Mouse (Mus musculus): ENCODE results near the gene Cend1. TPM values are rescaled to one million over a fixed set of nuclear protein-coding genes. Genes with fewer than 3 reads are reported as not detected.

Cend1 gene
- polyA plus RNA-seq, 1 experiment from 2014 or later, result 111 TPM

- H3K4me2 ChIP-seq, result peak overlapping the region; percentile 95
- H3K9me3 ChIP-seq, result no peaks in the 10 kb centered on the region
- peaks cover 17% of the 10 kb centered on the region for H3K4me1 ChIP-seq (replicated peaks)
- H3K9ac ChIP-seq, result peak overlapping the region; percentile 80
- 30% methylated on average over 9 of the region's 9 CpGs for WGBS
- peaks cover 17% of the 10 kb centered on the region for H3K27me3 ChIP-seq
- peaks cover 16% of the 10 kb centered on the region for H3K36me3 ChIP-seq
- peak overlapping the region; percentile 71 for H3K4me3 ChIP-seq
- ATAC-seq (ENCODE audit: low read depth), result no peak; the same call in 1 of the 2 replicates
- peak overlapping the region; percentile 87 for H3K27ac ChIP-seq (replicated peaks)
Observed at GRCm38 (mm10) chr7:141392552-141393222, 36.6 kb downstream of the Cend1 start.

- peak within 1 kb of the TSS; percentile 80 for H3K9ac ChIP-seq
- H3K4me1 ChIP-seq (replicated peaks), result peaks cover 17% of the 10 kb centered on the region
- H3K27me3 ChIP-seq, result peaks cover 17% of the 10 kb centered on the region
- peak within 1 kb of the TSS; percentile 95 for H3K4me2 ChIP-seq
- H3K27ac ChIP-seq (replicated peaks), result peak within 1 kb of the TSS; percentile 87
- H3K4me3 ChIP-seq, result peak within 1 kb of the TSS; percentile 71
- WGBS, result under 1% methylated on average over 57 of the region's 57 CpGs
- H3K36me3 ChIP-seq, result peaks cover 11% of the 10 kb centered on the region
- peak; percentile 92 for ATAC-seq (ENCODE audit: low read depth)
- no peaks in the 10 kb centered on the region for H3K9me3 ChIP-seq
Observed at GRCm38 (mm10) chr7:141391625-141392551, 37.4 kb downstream of the Cend1 start, which contains the start of gene Taldo1. Gene Taldo1, plus strand, starts transcription at chr7:141392199.

GRCm38 (mm10) chr7:141390326-141391259, 38.7 kb downstream of the Cend1 start:
- ATAC-seq (ENCODE audit: low read depth), result no peak
- H3K4me2 ChIP-seq, result peak overlapping the region; percentile 95

GRCm38 (mm10) chr7:141388487-141389109, 40.7 kb downstream of the Cend1 start:
- no peaks in the 10 kb centered on the region for H3K36me3 ChIP-seq
- no peak overlapping the region for H3K9ac ChIP-seq
- no peak overlapping the region for H3K4me2 ChIP-seq
- WGBS, result 30% methylated on average over 3 of the region's 3 CpGs
- no peak for ATAC-seq (ENCODE audit: low read depth)
- no peak overlapping the region for H3K27ac ChIP-seq (replicated peaks)
- no peaks in the 10 kb centered on the region for H3K9me3 ChIP-seq
- peaks cover 17% of the 10 kb centered on the region for H3K4me1 ChIP-seq (replicated peaks)
- H3K4me3 ChIP-seq, result no peak overlapping the region
- peaks cover 17% of the 10 kb centered on the region for H3K27me3 ChIP-seq

More at GRCm38 (mm10) chr7:141390326-141391259, 38.7 kb downstream of the Cend1 start:
- Histone ChIP-seq H3K36me3 (no peaks in the 10 kb centered on the region), H3K27ac (replicated peaks) (no peak overlapping the region), H3K9me3 (no peaks in the 10 kb centered on the region), H3K4me1 (replicated peaks) (peaks cover 17% of the 10 kb centered on the region), H3K4me3 (no peak overlapping the region), H3K27me3 (peaks cover 17% of the 10 kb centered on the region), H3K9ac (no peak overlapping the region)
- 57% methylated on average over 9 of the region's 9 CpGs for WGBS

- Histone ChIP-seq H3K4me2 (no peak overlapping the region), H3K27ac (replicated peaks) (no peak overlapping the region), H3K4me3 (no peak overlapping the region), H3K27me3 (peaks cover 21% of the 10 kb centered on the region), H3K9me3 (no peaks in the 10 kb centered on the region), H3K36me3 (no peaks in the 10 kb centered on the region), H3K4me1 (replicated peaks) (peaks cover 13% of the 10 kb centered on the region), H3K9ac (no peak overlapping the region)
- no peak for ATAC-seq (ENCODE audit: low read depth)
- 57% methylated on average over 2 of the region's 2 CpGs for WGBS
Observed at GRCm38 (mm10) chr7:141387807-141388486, 41.3 kb downstream of the Cend1 start.

DNA sequence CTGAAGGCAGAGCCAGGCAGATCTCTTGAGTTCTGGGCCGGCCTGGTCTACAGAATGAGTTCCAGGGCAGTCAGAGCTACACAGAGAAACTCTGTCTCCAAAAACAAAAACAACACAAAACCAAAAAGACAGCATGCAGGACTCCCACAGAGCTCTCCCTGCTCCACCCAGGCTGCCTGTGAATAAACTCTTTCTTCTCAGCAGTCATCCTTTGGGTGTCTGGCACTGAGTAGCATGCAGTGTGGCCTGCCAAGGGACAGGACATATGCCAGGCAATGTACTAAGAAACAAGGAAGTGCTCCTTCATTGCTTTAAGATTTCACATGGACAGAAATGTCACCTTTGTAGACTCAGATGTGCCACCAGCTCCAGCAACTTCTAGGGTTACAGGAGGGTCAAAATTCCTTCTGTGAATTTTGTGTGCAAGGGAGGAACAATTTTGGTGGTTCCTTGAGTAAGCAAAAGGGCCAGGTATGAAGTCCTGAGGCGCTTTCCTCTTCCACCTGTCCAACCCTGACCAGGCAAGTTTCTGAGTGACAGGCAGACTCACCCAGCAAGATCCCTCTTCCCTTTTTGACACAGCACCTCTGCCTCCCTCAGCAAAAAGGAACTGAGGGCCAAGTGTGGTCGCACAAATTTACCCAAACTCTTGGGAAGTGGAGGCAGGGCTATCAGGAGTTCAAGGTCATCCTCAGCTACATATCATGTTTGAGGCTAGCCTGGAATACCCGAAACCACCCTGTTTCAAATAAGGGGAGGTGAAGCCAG, 48.0 kb downstream of the Cend1 start:
- 88% methylated on average over 4 of the region's 4 CpGs for WGBS
- Histone ChIP-seq H3K4me3 (no peak overlapping the region), H3K36me3 (no peaks in the 10 kb centered on the region), H3K4me2 (no peak overlapping the region), H3K27me3 (peaks cover 4% of the 10 kb centered on the region; the same call in 1 of the 2 replicates), H3K9ac (no peak overlapping the region), H3K4me1 (replicated peaks) (no peaks in the 10 kb centered on the region), H3K9me3 (no peaks in the 10 kb centered on the region), H3K27ac (replicated peaks) (no peak overlapping the region)
- no peak for ATAC-seq (ENCODE audit: low read depth)

- H3K4me2 ChIP-seq, result no peak overlapping the region
- no peak for ATAC-seq (ENCODE audit: low read depth)
- no peaks in the 10 kb centered on the region for H3K4me1 ChIP-seq (replicated peaks)
- H3K36me3 ChIP-seq, result no peaks in the 10 kb centered on the region
- peaks cover 4% of the 10 kb centered on the region; the same call in 1 of the 2 replicates for H3K27me3 ChIP-seq
- H3K27ac ChIP-seq (replicated peaks), result no peak overlapping the region
- no peaks in the 10 kb centered on the region for H3K9me3 ChIP-seq
- H3K9ac ChIP-seq, result no peak overlapping the region
- H3K4me3 ChIP-seq, result no peak overlapping the region
- WGBS, result 27% methylated on average over 4 of the region's 4 CpGs
Observed at GRCm38 (mm10) chr7:141379584-141379983, 49.7 kb downstream of the Cend1 start.

Other genes with a start within 250 kb of the Cend1 start
- gene Hras, start 235.5 kb downstream of the Cend1 start, polyA plus RNA-seq (2015; fragmentation: Nextera tagmentation; extraction: Ambion mirVana), result 130 and 139 TPM in 2 replicates
- gene Lrrc56, start 235.3 kb downstream of the Cend1 start, polyA plus RNA-seq (2015; fragmentation: Nextera tagmentation; extraction: Ambion mirVana), result 7.6 and 9.0 TPM in 2 replicates
- 1.3 and 1.5 TPM in 2 replicates for gene Lmntd2, start 215.4 kb downstream of the Cend1 start, polyA plus RNA-seq (2015; fragmentation: Nextera tagmentation; extraction: Ambion mirVana)
- 29.8 and 31.7 TPM in 2 replicates for gene Rassf7, start 213.6 kb downstream of the Cend1 start, polyA plus RNA-seq (2015; fragmentation: Nextera tagmentation; extraction: Ambion mirVana)
- 71.4 and 74.1 TPM in 2 replicates for gene Phrf1, start 200.7 kb downstream of the Cend1 start, polyA plus RNA-seq (2015; fragmentation: Nextera tagmentation; extraction: Ambion mirVana)
- 1.0 and 1.4 TPM in 2 replicates for gene Irf7, start 163.0 kb downstream of the Cend1 start, polyA plus RNA-seq (2015; fragmentation: Nextera tagmentation; extraction: Ambion mirVana)
- not detected in 2 replicates for gene Cdhr5, start 152.7 kb downstream of the Cend1 start, polyA plus RNA-seq (2015; fragmentation: Nextera tagmentation; extraction: Ambion mirVana)
- gene Sct, start 150.4 kb downstream of the Cend1 start, polyA plus RNA-seq (2015; fragmentation: Nextera tagmentation; extraction: Ambion mirVana), result 3.3 and 5.8 TPM in 2 replicates
- 0.54 and 1.3 TPM in 2 replicates for gene Drd4, start 137.5 kb downstream of the Cend1 start, polyA plus RNA-seq (2015; fragmentation: Nextera tagmentation; extraction: Ambion mirVana)
- gene Deaf1, start 101.8 kb downstream of the Cend1 start, polyA plus RNA-seq (2015; fragmentation: Nextera tagmentation; extraction: Ambion mirVana), result 150 and 156 TPM in 2 replicates
- gene Tmem80, start 101.8 kb downstream of the Cend1 start, polyA plus RNA-seq (2015; fragmentation: Nextera tagmentation; extraction: Ambion mirVana), result 58.7 and 60.8 TPM in 2 replicates
- 0.43 and 0.76 TPM in 2 replicates for gene Eps8l2, start 90.6 kb downstream of the Cend1 start, polyA plus RNA-seq (2015; fragmentation: Nextera tagmentation; extraction: Ambion mirVana)
- gene Taldo1, start 37.3 kb downstream of the Cend1 start, polyA plus RNA-seq (2015; fragmentation: Nextera tagmentation; extraction: Ambion mirVana), result 328 and 340 TPM in 2 replicates
- gene Gatd1, start 15.4 kb downstream of the Cend1 start, polyA plus RNA-seq (2015; fragmentation: Nextera tagmentation; extraction: Ambion mirVana), result 47.0 and 51.4 TPM in 2 replicates
- gene Slc25a22, start 8.4 kb upstream of the Cend1 start, polyA plus RNA-seq (2015; fragmentation: Nextera tagmentation; extraction: Ambion mirVana), result 59.6 and 66.7 TPM in 2 replicates
- gene Pidd1, start 14.5 kb upstream of the Cend1 start, polyA plus RNA-seq (2015; fragmentation: Nextera tagmentation; extraction: Ambion mirVana), result 3.8 and 3.9 TPM in 2 replicates
- gene Rplp2, start 17.9 kb upstream of the Cend1 start, polyA plus RNA-seq (2015; fragmentation: Nextera tagmentation; extraction: Ambion mirVana), result 769 and 771 TPM in 2 replicates
- 17.1 and 17.6 TPM in 2 replicates for gene Pnpla2, start 25.7 kb upstream of the Cend1 start, polyA plus RNA-seq (2015; fragmentation: Nextera tagmentation; extraction: Ambion mirVana)
- gene Cracr2b, start 31.6 kb upstream of the Cend1 start, polyA plus RNA-seq (2015; fragmentation: Nextera tagmentation; extraction: Ambion mirVana), result 5.3 and 9.8 TPM in 2 replicates
- 19.1 and 22.7 TPM in 2 replicates for gene Cd151, start 37.9 kb upstream of the Cend1 start, polyA plus RNA-seq (2015; fragmentation: Nextera tagmentation; extraction: Ambion mirVana)
- gene Polr2l, start 45.6 kb upstream of the Cend1 start, polyA plus RNA-seq (2015; fragmentation: Nextera tagmentation; extraction: Ambion mirVana), result 79.3 and 85.0 TPM in 2 replicates
- gene Tspan4, start 45.7 kb upstream of the Cend1 start, polyA plus RNA-seq (2015; fragmentation: Nextera tagmentation; extraction: Ambion mirVana), result 54.3 and 57.1 TPM in 2 replicates
- 36.9 and 38.6 TPM in 2 replicates for gene Chid1, start 110.4 kb upstream of the Cend1 start, polyA plus RNA-seq (2015; fragmentation: Nextera tagmentation; extraction: Ambion mirVana)
- gene Ap2a2, start 132.7 kb upstream of the Cend1 start, polyA plus RNA-seq (2015; fragmentation: Nextera tagmentation; extraction: Ambion mirVana), result 109 and 117 TPM in 2 replicates
- gene Muc6, start 225.8 kb upstream of the Cend1 start, polyA plus RNA-seq (2015; fragmentation: Nextera tagmentation; extraction: Ambion mirVana), result 0.17 and 0.20 TPM in 2 replicates